Mouse (Mus musculus) embryonic fibroblast, embryonic 13.5 days (primary cell): ENCODE data around the gene Zc3h12c.

ENCODE experiments used
- CTCF ChIP-seq: IDR thresholded peaks from 2 replicates; pipeline ENCODE4 v1.5.1; 2011; ENCODE audit warnings: mild to moderate bottlenecking, control low read depth, low read length, moderate library complexity, borderline replicate concordance; ENCODE audit not compliant: insufficient read depth
- POLR2A ChIP-seq: IDR thresholded peaks from 2 replicates; pipeline ENCODE4 v1.6.1; 2011; ENCODE audit warnings: low read depth, mild to moderate bottlenecking, control low read depth, low read length, moderate library complexity

DNA sequence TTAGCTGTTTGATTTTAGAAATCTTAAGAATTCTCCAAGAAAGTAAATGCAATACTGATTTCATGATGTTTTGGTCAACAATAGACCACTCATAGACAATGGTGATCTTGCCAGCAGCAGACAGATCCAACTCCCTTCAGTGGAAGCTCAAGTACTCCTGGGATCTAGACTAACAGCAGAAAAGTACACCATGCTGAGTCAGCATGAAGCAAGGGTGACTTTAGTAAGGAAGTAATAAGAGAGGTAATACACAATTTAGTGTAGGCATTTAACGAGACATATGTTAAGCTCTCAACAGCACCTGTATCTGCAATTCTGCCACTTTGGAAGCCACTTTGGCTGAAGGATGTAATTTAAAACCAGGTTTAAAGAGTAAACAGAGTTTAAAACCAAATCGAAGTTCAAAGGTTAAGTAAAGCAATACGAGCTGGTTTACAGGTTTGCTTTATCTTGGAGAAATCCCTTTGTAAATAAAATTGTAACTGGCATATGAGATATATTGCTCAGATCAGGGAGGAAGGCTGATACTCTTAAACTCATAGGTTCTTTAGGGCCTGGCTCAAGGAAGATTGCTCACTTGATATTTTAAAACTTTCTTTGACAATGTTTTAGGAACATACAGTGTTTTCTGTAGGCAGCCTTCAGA is 18.0 kb upstream of the Zc3h12c start:
- no peak for TF ChIP-seq CTCF
- no peak for TF ChIP-seq POLR2A
